7 mouse cellular contexts compared by ENCODE assay signal in genomic region chr6:39415762-39416161, GRCm38 (mm10). TPM values are rescaled to one million over a fixed set of nuclear protein-coding genes. Genes with fewer than 3 reads are reported as not detected.
A peak's percentile ranks its signal among the peaks of the same experiment; 100 is the strongest.
DNase-seq lines count a peak whose midpoint lies in the region; ATAC-seq and TF ChIP-seq lines count a peak whose summit lies in the region.

No protein-coding gene starts in this region.

- peaks cover 9% of the 10 kb centered on the region for H3K27me3 ChIP-seq in embryonic facial prominence, embryonic 14.5 days (replicated peaks; ENCODE audit: control insufficient read depth, insufficient read depth, low read length)
- H3K27me3 ChIP-seq in liver, embryonic 14.5 days (ENCODE audit: control insufficient read depth, insufficient read depth, low read length), result peaks cover 8% of the 10 kb centered on the region

- no peaks in the 10 kb centered on the region for H3K36me3 ChIP-seq in embryonic facial prominence, embryonic 14.5 days (ENCODE audit: control insufficient read depth, insufficient read depth, low read length)
- H3K36me3 ChIP-seq in liver, embryonic 14.5 days (replicated peaks; ENCODE audit: control insufficient read depth, insufficient read depth, low read depth), result no peaks in the 10 kb centered on the region; the same call in 1 of the 2 replicates

- TF ChIP-seq CTCF in liver, embryonic 14.5 days (IDR thresholded peaks at IDR 0.05; ENCODE audit: low read depth), result peak; percentile 84

- H3K9ac ChIP-seq in embryonic facial prominence, embryonic 14.5 days (ENCODE audit: low read depth, low read length), result no peak overlapping the region
- no peak overlapping the region for H3K9ac ChIP-seq in liver, embryonic 14.5 days (replicated peaks)

- no peak for TF ChIP-seq EP300 in liver, embryonic 14.5 days (IDR thresholded peaks at IDR 0.05; ENCODE audit: low read depth)

- DNase-seq in 3T3-L1 (ENCODE audit: low read depth, low spot score) (peak; percentile 86), A20 (ENCODE audit: low read depth, low spot score) (peak; percentile 75)
- DNase-seq in adrenal gland, postnatal 36 days, result peak; percentile 75 to 83
- DNase-seq in embryonic facial prominence, embryonic 14.5 days (ENCODE audit: low spot score), result peak; percentile 41
- DNase-seq in kidney, adult 8-10 months, result peak; percentile 30 to 76
- peak in 1 of 3 experiments; percentile 62 for DNase-seq in liver, embryonic 14.5 days (ENCODE audit: low read depth in 3 of 3, low spot score in 3 of 3)
- peak; percentile 84 for DNase-seq in right cerebral cortex, postnatal 14 days

- ATAC-seq in embryonic facial prominence, embryonic 14.5 days (ENCODE audit: low read depth), result no peak
- no peak for ATAC-seq in liver, embryonic 14.5 days (ENCODE audit: insufficient read depth)

- H3K4me3 ChIP-seq in embryonic facial prominence, embryonic 14.5 days (ENCODE audit: low read depth, low read length), result no peak overlapping the region
- H3K4me3 ChIP-seq in liver, embryonic 14.5 days (ENCODE audit: insufficient read depth in 1 of 2, low read depth in 2 of 2, low read length in 2 of 2), result peak overlapping the region in 1 of 2 experiments; percentile 12; a peak in 1 of 4 replicates

- H3K27ac ChIP-seq in embryonic facial prominence, embryonic 14.5 days (replicated peaks; ENCODE audit: low read depth, low read length), result no peak overlapping the region
- peak overlapping the region; percentile 50 for H3K27ac ChIP-seq in liver, embryonic 14.5 days

- H3K4me2 ChIP-seq in embryonic facial prominence, embryonic 14.5 days (ENCODE audit: low read depth, low read length), result no peak overlapping the region
- peak overlapping the region; percentile 57 for H3K4me2 ChIP-seq in liver, embryonic 14.5 days (ENCODE audit: low read depth)

- 45% methylated on average over 3 of the region's 5 CpGs for WGBS in embryonic facial prominence, embryonic 14.5 days
- WGBS in liver, embryonic 14.5 days (ENCODE audit: insufficient replicate concordance), result 33% methylated on average over 3 of the region's 5 CpGs

- no peaks in the 10 kb centered on the region for H3K9me3 ChIP-seq in embryonic facial prominence, embryonic 14.5 days (ENCODE audit: control insufficient read depth, low read length)
- no peaks in the 10 kb centered on the region for H3K9me3 ChIP-seq in liver, embryonic 14.5 days (ENCODE audit: control insufficient read depth, low read length)

- H3K4me1 ChIP-seq in embryonic facial prominence, embryonic 14.5 days (ENCODE audit: control insufficient read depth, insufficient read depth, low read length), result no peaks in the 10 kb centered on the region
- peaks cover 11 to 20% of the 10 kb centered on the region in 2 experiments for H3K4me1 ChIP-seq in liver, embryonic 14.5 days (replicated peaks; ENCODE audit: control insufficient read depth in 2 of 2, insufficient read depth in 2 of 2, low read length in 1 of 2)

RNA-seq across cellular contexts. Expression of gene Mkrn1, which starts 4.5 kb away (rescaled TPM):
- 10 to 100 TPM; 76.0 to 89.5 TPM for total RNA-seq in adrenal gland, postnatal 36 days (2021)
- 67.1 and 72.4 TPM in 2 replicates for polyA plus RNA-seq in embryonic facial prominence, embryonic 14.5 days (2014; fragmentation: Nextera tagmentation; extraction: Ambion mirVana)
- polyA plus RNA-seq in liver, embryonic 14.5 days (2012; rRNA removed), result 89.7 and 116 TPM in 2 replicates
- 198 and 207 TPM in 2 replicates for polyA plus RNA-seq in liver, embryonic 14.5 days (2014; fragmentation: Nextera tagmentation; extraction: Ambion mirVana)

RNA-seq across cellular contexts. Expression of gene Rab19, which starts 34.8 kb away (rescaled TPM):
- total RNA-seq in adrenal gland, postnatal 36 days (2021), result under 1 TPM; 0.40 to 0.59 TPM
- polyA plus RNA-seq in embryonic facial prominence, embryonic 14.5 days (2014; fragmentation: Nextera tagmentation; extraction: Ambion mirVana), result 0.93 and 1.8 TPM in 2 replicates
- 0.04 and 0.17 TPM in 2 replicates for polyA plus RNA-seq in liver, embryonic 14.5 days (2012; rRNA removed)
- 0.32 and 0.38 TPM in 2 replicates for polyA plus RNA-seq in liver, embryonic 14.5 days (2014; fragmentation: Nextera tagmentation; extraction: Ambion mirVana)

RNA-seq across cellular contexts. Expression of gene Slc37a3, which starts 38.3 kb away (rescaled TPM):
- total RNA-seq in adrenal gland, postnatal 36 days (2021), result 10 to 100 TPM; 38.9 to 39.5 TPM
- polyA plus RNA-seq in embryonic facial prominence, embryonic 14.5 days (2014; fragmentation: Nextera tagmentation; extraction: Ambion mirVana), result 56.9 and 57.3 TPM in 2 replicates
- 3.7 and 3.9 TPM in 2 replicates for polyA plus RNA-seq in liver, embryonic 14.5 days (2012; rRNA removed)
- 6.0 and 6.3 TPM in 2 replicates for polyA plus RNA-seq in liver, embryonic 14.5 days (2014; fragmentation: Nextera tagmentation; extraction: Ambion mirVana)
